Mouse (Mus musculus): ENCODE measurements around the gene Pgf. TPM values are rescaled to one million over a fixed set of nuclear protein-coding genes. Genes with fewer than 3 reads are reported as not detected.

The Pgf gene
- total and polyA plus RNA-seq, 2 experiments from 2014 or later: 5.3 to 8.9 TPM

DNA sequence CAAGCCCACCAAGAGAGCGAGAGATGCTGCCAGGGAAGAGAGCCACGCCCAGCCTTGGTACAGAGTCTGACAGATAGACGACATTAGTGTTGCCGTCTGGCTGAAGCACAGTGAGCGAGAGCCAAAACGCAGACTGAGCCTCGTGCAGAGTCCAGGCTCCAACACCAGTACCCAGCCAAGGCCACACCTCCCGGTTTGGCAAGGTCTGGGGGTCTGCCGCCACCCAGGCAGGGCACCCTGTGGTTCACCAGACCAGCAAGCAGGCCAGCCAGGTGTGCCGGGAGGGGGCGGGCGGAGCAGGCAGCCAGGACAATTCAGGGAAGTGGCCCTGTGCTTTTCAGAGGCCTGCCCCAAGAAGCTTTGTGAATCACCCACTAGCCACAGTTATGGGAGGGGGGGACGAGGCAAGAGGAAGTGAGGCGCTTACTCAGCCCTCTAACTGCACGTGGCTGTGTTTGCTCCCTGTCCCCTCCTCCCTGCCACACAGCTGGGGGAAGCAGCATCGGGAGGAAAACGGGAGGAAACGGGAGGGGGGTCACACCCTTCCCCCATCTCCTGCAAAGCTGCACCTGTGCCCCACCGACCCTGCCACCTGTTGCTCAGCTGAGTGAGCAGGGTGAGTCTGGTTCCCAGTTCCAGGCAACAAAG, 15.0 kb upstream of the Pgf start:
- no peak for TF ChIP-seq CTCF (IDR thresholded peaks at IDR 0.05; ENCODE audit: low read depth)
- DNase-seq (no peak), ATAC-seq (peak; percentile 42; the same call in 1 of the 2 replicates)
- H3K4me2 ChIP-seq (ENCODE audit: low read depth): no peak overlapping the region
- H3K9ac ChIP-seq: no peak overlapping the region
- H3K27me3 ChIP-seq (ENCODE audit: insufficient read depth, low read length): no peaks in the 10 kb centered on the region
- WGBS: 24% methylated on average over 17 of the region's 19 CpGs
- H3K36me3 ChIP-seq (ENCODE audit: insufficient read depth): no peaks in the 10 kb centered on the region
- no peak overlapping the region for H3K27ac ChIP-seq (ENCODE audit: low read depth, low read length)
- no peaks in the 10 kb centered on the region for H3K4me1 ChIP-seq (ENCODE audit: insufficient read depth)
- no peaks in the 10 kb centered on the region for H3K9me3 ChIP-seq (ENCODE audit: low read length)
- H3K4me3 ChIP-seq (ENCODE audit: low read depth, low read length): no peak overlapping the region

DNA sequence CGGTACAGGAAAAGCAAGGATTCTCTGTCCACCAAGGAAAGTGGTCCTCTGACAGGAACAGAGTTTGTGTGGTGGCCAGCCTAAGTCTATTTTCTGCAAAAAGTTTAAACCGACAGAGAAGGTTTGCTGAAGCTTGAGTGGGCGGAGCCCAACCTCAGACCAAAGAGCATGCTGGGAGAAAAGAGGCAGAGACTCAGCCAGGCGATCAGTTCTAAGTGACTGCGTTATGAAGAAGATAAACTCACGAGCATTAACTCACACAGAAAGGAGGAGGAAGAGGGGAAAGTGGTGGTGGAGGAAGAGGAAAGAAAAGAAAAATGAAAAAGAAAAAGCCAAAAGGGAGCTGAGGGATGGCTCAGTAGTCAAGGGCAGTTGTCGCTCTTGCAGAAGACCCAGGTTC, 12.7 kb upstream of the Pgf start:
- no peaks in the 10 kb centered on the region for H3K9me3 ChIP-seq (ENCODE audit: low read length)
- 79% methylated on average over 7 of the region's 7 CpGs for whole genome bisulfite sequencing
- ATAC-seq: no peak

DNA sequence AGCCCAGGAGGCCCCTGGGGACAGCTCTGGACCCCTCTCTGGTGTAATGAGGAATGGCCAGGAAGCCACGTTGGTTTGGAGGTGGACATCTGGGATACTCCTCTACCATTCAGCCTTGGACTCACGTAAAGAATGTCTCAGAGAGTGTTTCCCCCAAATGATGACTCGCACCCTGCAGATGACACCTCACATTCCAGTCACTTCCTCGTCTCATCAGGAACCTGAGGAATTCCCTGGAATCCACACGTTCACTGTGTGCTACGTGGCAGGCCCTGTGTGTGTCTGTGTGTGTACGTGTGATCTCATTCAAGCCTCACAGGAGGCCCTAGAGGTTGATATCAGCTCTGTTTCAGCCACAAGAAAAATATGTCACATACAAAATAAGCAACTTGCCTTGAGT, 8.8 kb upstream of the Pgf start:
- ATAC-seq: no peak

More for the DNA sequence above, 12.7 kb upstream of the Pgf start:
- Histone ChIP-seq H3K36me3 (ENCODE audit: insufficient read depth) (no peaks in the 10 kb centered on the region), H3K4me1 (ENCODE audit: insufficient read depth) (no peaks in the 10 kb centered on the region), H3K4me2 (ENCODE audit: low read depth) (no peak overlapping the region), H3K9ac (no peak overlapping the region), H3K27me3 (ENCODE audit: insufficient read depth, low read length) (no peaks in the 10 kb centered on the region), H3K27ac (ENCODE audit: low read depth, low read length) (no peak overlapping the region), H3K4me3 (ENCODE audit: low read depth, low read length) (no peak overlapping the region)
- TF ChIP-seq CTCF (IDR thresholded peaks at IDR 0.05; ENCODE audit: low read depth): no peak
- DNase-seq: no peak

DNA sequence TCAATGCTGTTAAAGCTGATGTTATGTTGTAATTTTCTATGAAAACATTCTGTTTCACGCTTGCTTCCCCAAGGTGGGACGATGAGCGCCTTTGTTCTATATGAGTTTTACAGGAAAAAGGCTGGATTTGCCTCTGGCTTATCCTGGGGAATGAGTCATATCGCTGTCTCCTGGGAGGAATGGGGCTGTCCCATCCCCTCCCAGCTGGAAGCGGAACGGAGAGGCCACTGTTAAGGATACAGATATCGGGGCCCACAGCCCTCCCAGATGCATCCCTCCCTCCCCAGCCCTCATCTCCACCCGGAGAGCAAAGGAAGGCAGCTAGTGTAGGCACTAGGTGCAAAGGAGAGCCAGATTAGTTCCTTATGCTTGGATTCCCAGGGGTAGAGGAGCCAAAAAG, 8.2 kb upstream of the Pgf start:
- TF ChIP-seq CTCF (IDR thresholded peaks at IDR 0.05; ENCODE audit: low read depth): no peak
- 75% methylated on average over 8 of the region's 8 CpGs for WGBS
- Histone ChIP-seq H3K4me1 (ENCODE audit: insufficient read depth) (peaks cover 3% of the 10 kb centered on the region; the same call in 1 of the 2 replicates), H3K27me3 (ENCODE audit: insufficient read depth, low read length) (no peaks in the 10 kb centered on the region), H3K9ac (no peak overlapping the region), H3K9me3 (ENCODE audit: low read length) (no peaks in the 10 kb centered on the region), H3K27ac (ENCODE audit: low read depth, low read length) (no peak overlapping the region), H3K4me3 (ENCODE audit: low read depth, low read length) (no peak overlapping the region), H3K4me2 (ENCODE audit: low read depth) (no peak overlapping the region), H3K36me3 (ENCODE audit: insufficient read depth) (no peaks in the 10 kb centered on the region)
- DNase-seq: no peak
- no peak for ATAC-seq

More for the DNA sequence above, 8.8 kb upstream of the Pgf start:
- H3K4me1 ChIP-seq (ENCODE audit: insufficient read depth): peaks cover 3% of the 10 kb centered on the region; the same call in 1 of the 2 replicates
- H3K9ac ChIP-seq: no peak overlapping the region
- no peak for DNase-seq
- no peaks in the 10 kb centered on the region for H3K9me3 ChIP-seq (ENCODE audit: low read length)
- no peaks in the 10 kb centered on the region for H3K27me3 ChIP-seq (ENCODE audit: insufficient read depth, low read length)
- no peaks in the 10 kb centered on the region for H3K36me3 ChIP-seq (ENCODE audit: insufficient read depth)
- no peak overlapping the region for H3K4me2 ChIP-seq (ENCODE audit: low read depth)
- 78% methylated on average over 7 of the region's 7 CpGs for WGBS
- no peak overlapping the region for H3K4me3 ChIP-seq (ENCODE audit: low read depth, low read length)
- TF ChIP-seq CTCF (IDR thresholded peaks at IDR 0.05; ENCODE audit: low read depth): no peak
- H3K27ac ChIP-seq (ENCODE audit: low read depth, low read length): no peak overlapping the region

DNA sequence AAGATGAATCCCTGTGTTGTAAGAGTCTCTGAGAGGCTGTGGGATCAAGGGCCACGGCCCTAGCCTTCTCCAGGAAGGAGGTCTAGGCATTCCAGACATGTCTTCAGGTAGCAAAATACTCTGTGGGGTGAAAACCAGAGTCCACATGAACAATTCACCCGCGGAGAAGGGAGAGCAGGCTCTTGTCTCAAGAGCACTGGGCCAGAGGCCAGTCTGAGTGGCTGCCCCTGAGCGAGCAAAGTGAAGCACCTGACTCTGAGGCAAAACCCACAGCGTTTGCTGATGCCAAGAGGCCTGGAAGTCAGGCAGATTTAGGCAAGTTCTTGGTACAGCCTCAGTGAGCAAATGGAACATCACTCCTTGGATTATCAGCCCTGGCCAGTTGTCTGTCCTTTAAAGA, 6.5 kb upstream of the Pgf start:
- DNase-seq (no peak), ATAC-seq (no peak)
- 73% methylated on average over 5 of the region's 5 CpGs for WGBS
- no peak overlapping the region for H3K9ac ChIP-seq
- H3K36me3 ChIP-seq (ENCODE audit: insufficient read depth): no peaks in the 10 kb centered on the region
- H3K4me3 ChIP-seq (ENCODE audit: low read depth, low read length): no peak overlapping the region
- H3K4me2 ChIP-seq (ENCODE audit: low read depth): no peak overlapping the region
- no peak for TF ChIP-seq CTCF (IDR thresholded peaks at IDR 0.05; ENCODE audit: low read depth)
- peaks cover 3% of the 10 kb centered on the region; the same call in 1 of the 2 replicates for H3K4me1 ChIP-seq (ENCODE audit: insufficient read depth)
- no peaks in the 10 kb centered on the region for H3K27me3 ChIP-seq (ENCODE audit: insufficient read depth, low read length)
- no peaks in the 10 kb centered on the region for H3K9me3 ChIP-seq (ENCODE audit: low read length)
- no peak overlapping the region for H3K27ac ChIP-seq (ENCODE audit: low read depth, low read length)

DNA sequence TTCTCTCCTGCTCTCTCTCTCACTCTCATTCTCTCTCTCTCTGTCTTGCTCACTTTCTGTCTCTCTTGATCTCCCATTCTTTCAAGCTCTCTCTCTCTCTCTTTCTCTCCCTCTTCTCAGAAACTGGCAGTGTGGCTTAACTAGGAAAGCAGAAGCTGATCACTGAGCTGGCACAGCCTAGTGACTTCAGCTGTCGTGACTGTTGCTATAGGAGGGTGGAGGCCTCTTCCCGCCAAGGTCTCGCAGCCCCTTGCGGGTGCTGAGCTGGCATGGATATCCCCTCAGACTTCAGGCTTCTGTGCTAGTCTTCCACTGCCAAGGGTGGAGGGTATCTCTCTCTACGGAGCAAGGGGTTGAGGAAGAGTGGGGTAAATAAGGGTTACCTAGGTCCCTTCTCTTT, 5.3 kb upstream of the Pgf start:
- WGBS: 55% methylated on average over 5 of the region's 5 CpGs
- H3K4me3 ChIP-seq (ENCODE audit: low read depth, low read length): no peak overlapping the region
- H3K9ac ChIP-seq: no peak overlapping the region
- H3K9me3 ChIP-seq (ENCODE audit: low read length): no peaks in the 10 kb centered on the region
- ATAC-seq (peak; percentile 64), DNase-seq (peak; percentile 24)
- no peaks in the 10 kb centered on the region for H3K36me3 ChIP-seq (ENCODE audit: insufficient read depth)
- H3K4me2 ChIP-seq (ENCODE audit: low read depth): no peak overlapping the region
- H3K27ac ChIP-seq (ENCODE audit: low read depth, low read length): no peak overlapping the region
- peaks cover 3% of the 10 kb centered on the region; the same call in 1 of the 2 replicates for H3K4me1 ChIP-seq (ENCODE audit: insufficient read depth)
- no peak for TF ChIP-seq CTCF (IDR thresholded peaks at IDR 0.05; ENCODE audit: low read depth)
- no peaks in the 10 kb centered on the region for H3K27me3 ChIP-seq (ENCODE audit: insufficient read depth, low read length)

DNA sequence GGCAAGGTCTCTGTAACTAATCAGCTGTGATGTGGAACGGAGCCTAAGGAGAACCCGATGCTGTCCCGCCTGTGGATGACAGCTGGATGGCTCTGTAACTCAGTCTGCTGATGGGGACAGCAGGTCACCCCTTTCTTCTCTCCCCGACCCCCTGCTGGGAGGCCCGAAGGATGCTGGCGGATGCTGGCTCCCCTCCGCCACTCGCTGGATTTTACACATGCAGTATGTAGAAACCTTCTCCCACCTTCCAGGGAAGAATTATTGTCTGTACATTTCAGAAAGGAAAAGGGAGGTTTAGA, 4.7 kb upstream of the Pgf start:
- peak; percentile 38 for ATAC-seq
- H3K9ac ChIP-seq: no peak overlapping the region

More for the DNA sequence above, 4.7 kb upstream of the Pgf start:
- TF ChIP-seq CTCF (IDR thresholded peaks at IDR 0.05; ENCODE audit: low read depth): no peak
- Histone ChIP-seq H3K9me3 (ENCODE audit: low read length) (no peaks in the 10 kb centered on the region), H3K4me3 (ENCODE audit: low read depth, low read length) (no peak overlapping the region), H3K4me2 (ENCODE audit: low read depth) (no peak overlapping the region), H3K27ac (ENCODE audit: low read depth, low read length) (no peak overlapping the region), H3K27me3 (ENCODE audit: insufficient read depth, low read length) (no peaks in the 10 kb centered on the region), H3K4me1 (ENCODE audit: insufficient read depth) (peaks cover 3% of the 10 kb centered on the region), H3K36me3 (ENCODE audit: insufficient read depth) (no peaks in the 10 kb centered on the region)
- no peak for DNase-seq
- 10% methylated on average over 8 of the region's 8 CpGs for WGBS

Data from forebrain, postnatal 0 days (tissue).